8 mouse cellular contexts compared by ENCODE assay signal in genomic region chr10:75316908-75317761, GRCm38 (mm10). TPM values are rescaled to one million over a fixed set of nuclear protein-coding genes. Genes with fewer than 3 reads are reported as not detected.
DNase-seq lines count a peak whose midpoint lies in the region; ATAC-seq and TF ChIP-seq lines count a peak whose summit lies in the region.

No protein-coding gene starts in this region.

- ATAC-seq in common myeloid progenitor, adult 5-6 weeks (replicated peaks; ENCODE audit: low read depth, poor library complexity, severe bottlenecking): peak; percentile 20
- ATAC-seq in intestine, embryonic 15.5 days: peak; percentile 69
- peak; percentile 72 for ATAC-seq in liver, postnatal 0 days
- ATAC-seq in neural tube, embryonic 11.5 days (ENCODE audit: insufficient read depth, low FRiP score, low TSS enrichment): peak; percentile 51

- intact Hi-C loops in left cerebral cortex, adult 2 months (cut with DNase I): loop anchor here (1.0 to 5.0 kb wide), 3 partner anchors 74 to 170 kb away; no protein-coding TSS in a partner anchor

- no peaks in the 10 kb centered on the region; the same call in 1 of the 2 replicates for H3K36me3 ChIP-seq in intestine, embryonic 15.5 days
- no peaks in the 10 kb centered on the region for H3K36me3 ChIP-seq in liver, postnatal 0 days (replicated peaks; ENCODE audit: insufficient read depth, low read length)
- H3K36me3 ChIP-seq in neural tube, embryonic 11.5 days (ENCODE audit: control insufficient read depth, insufficient read depth, low read length): no peaks in the 10 kb centered on the region

- H3K27me3 ChIP-seq in intestine, embryonic 15.5 days (replicated peaks): peaks cover 21% of the 10 kb centered on the region
- H3K27me3 ChIP-seq in liver, postnatal 0 days (ENCODE audit: insufficient read depth, low read length): peaks cover 22% of the 10 kb centered on the region
- H3K27me3 ChIP-seq in neural tube, embryonic 11.5 days (ENCODE audit: control insufficient read depth, insufficient read depth, low read length): peaks cover 18% of the 10 kb centered on the region

- peak overlapping the region; percentile 51 for H3K9ac ChIP-seq in intestine, embryonic 15.5 days
- peak overlapping the region; percentile 61 for H3K9ac ChIP-seq in liver, postnatal 0 days (replicated peaks)
- peak overlapping the region; percentile 53 for H3K9ac ChIP-seq in neural tube, embryonic 11.5 days (ENCODE audit: low read length)

- WGBS in intestine, embryonic 15.5 days: under 1% methylated on average over 78 of the region's 81 CpGs
- WGBS in liver, postnatal 0 days (ENCODE audit: insufficient replicate concordance): under 1% methylated on average over 78 of the region's 81 CpGs
- WGBS in neural tube, embryonic 11.5 days: under 1% methylated on average over 73 of the region's 81 CpGs

- peak; percentile 58 to 59 for DNase-seq in left cerebral cortex, adult 2 months (ENCODE audit: extremely low spot score in 1 of 2, low spot score in 2 of 2)
- no peak for DNase-seq in left cerebral cortex, adult 11 months (ENCODE audit: low spot score)
- DNase-seq in heart, adult 11 months: peak; percentile 97
- peak; percentile 79 for DNase-seq in liver, postnatal 0 days
- peak; percentile 81 for DNase-seq in neural tube, embryonic 11.5 days (ENCODE audit: low spot score)
- peak; percentile 85 for DNase-seq in testis, postnatal 10 days (ENCODE audit: low spot score)

- no peaks in the 10 kb centered on the region for H3K9me3 ChIP-seq in intestine, embryonic 15.5 days
- no peaks in the 10 kb centered on the region for H3K9me3 ChIP-seq in liver, postnatal 0 days (ENCODE audit: low read length)
- H3K9me3 ChIP-seq in neural tube, embryonic 11.5 days (ENCODE audit: control insufficient read depth, low read length): no peaks in the 10 kb centered on the region

- no peak for TF ChIP-seq EP300 in liver, postnatal 0 days (IDR thresholded peaks at IDR 0.05; ENCODE audit: low read depth)

- peak overlapping the region; percentile 55 for H3K27ac ChIP-seq in left cerebral cortex, adult 2 months
- no peak overlapping the region for H3K27ac ChIP-seq in intestine, embryonic 15.5 days
- H3K27ac ChIP-seq in liver, postnatal 0 days (ENCODE audit: low read depth): peak overlapping the region; percentile 46
- no peak overlapping the region for H3K27ac ChIP-seq in neural tube, embryonic 11.5 days (ENCODE audit: low read depth, low read length)

- H3K4me1 ChIP-seq in intestine, embryonic 15.5 days (replicated peaks): peaks cover 12% of the 10 kb centered on the region
- peaks cover 29% of the 10 kb centered on the region for H3K4me1 ChIP-seq in liver, postnatal 0 days (ENCODE audit: insufficient read depth)
- H3K4me1 ChIP-seq in neural tube, embryonic 11.5 days (ENCODE audit: control insufficient read depth, insufficient read depth, low read length): 0 out of 2 replicates have a peak, but pooled peaks cover 2% of the 10 kb centered on the region

- H3K4me3 ChIP-seq in left cerebral cortex, adult 2 months: peak overlapping the region; percentile 43
- H3K4me3 ChIP-seq in intestine, embryonic 15.5 days (replicated peaks): peak overlapping the region; percentile 51
- peak overlapping the region; percentile 60 for H3K4me3 ChIP-seq in liver, postnatal 0 days (ENCODE audit: low read depth, low read length)
- peak overlapping the region; percentile 35 for H3K4me3 ChIP-seq in neural tube, embryonic 11.5 days (ENCODE audit: low read depth, low read length)

- TF ChIP-seq CTCF in left cerebral cortex, adult 2 months (IDR thresholded peaks at IDR 0.05): peak; percentile 86
- TF ChIP-seq CTCF in liver, postnatal 0 days (IDR thresholded peaks at IDR 0.05; ENCODE audit: low read depth): peak; percentile 85

- peak overlapping the region; percentile 85 for H3K4me2 ChIP-seq in intestine, embryonic 15.5 days (replicated peaks)
- peak overlapping the region; percentile 71 for H3K4me2 ChIP-seq in liver, postnatal 0 days (ENCODE audit: low read depth, low read length)
- H3K4me2 ChIP-seq in neural tube, embryonic 11.5 days (ENCODE audit: low read depth): peak overlapping the region; percentile 45

RNA-seq across cellular contexts. Expression of gene Adora2a, which starts 0.5 kb away (rescaled TPM):
- 10 to 100 TPM in 1 of 2 experiments, 1 to 10 TPM in 1; 6.8 to 18.7 TPM for total RNA-seq in left cerebral cortex, adult 2 months (2021)
- total RNA-seq in common myeloid progenitor, adult 5-6 weeks (2017): 4.4 and 6.2 TPM in 2 replicates
- 2.5 and 3.2 TPM in 2 replicates for polyA plus RNA-seq in intestine, embryonic 15.5 days (2015; fragmentation: Nextera tagmentation; extraction: Ambion mirVana)
- polyA plus RNA-seq in liver, postnatal 0 days (2015; fragmentation: Nextera tagmentation; extraction: Ambion mirVana): 1.8 and 1.9 TPM in 2 replicates
- 4.1 and 4.5 TPM in 2 replicates for polyA plus RNA-seq in neural tube, embryonic 11.5 days (2014; fragmentation: Nextera tagmentation; extraction: Ambion mirVana)

Comparison
In these comparisons a context has a peak if more than half of its experiments do, and no peak if none do; other contexts are left out.
1. H3K27ac ChIP-seq: peak in left cerebral cortex, adult 2 months (single experiment) and liver, postnatal 0 days (single experiment); none in intestine, embryonic 15.5 days (single experiment) and neural tube, embryonic 11.5 days (single experiment).
2. ATAC-seq: peak in every context shown above with its lines; median percentile 72 in liver, postnatal 0 days; 69 in intestine, embryonic 15.5 days; 51 in neural tube, embryonic 11.5 days; 20 in common myeloid progenitor, adult 5-6 weeks.
3. Peak in every context shown above with its lines, with median percentiles within 50 percentile points of each other: H3K4me3 ChIP-seq, H3K4me2 ChIP-seq and H3K9ac ChIP-seq.